Comparison of ENCODE assay signal across 8 mouse cellular contexts in the genomic region with DNA sequence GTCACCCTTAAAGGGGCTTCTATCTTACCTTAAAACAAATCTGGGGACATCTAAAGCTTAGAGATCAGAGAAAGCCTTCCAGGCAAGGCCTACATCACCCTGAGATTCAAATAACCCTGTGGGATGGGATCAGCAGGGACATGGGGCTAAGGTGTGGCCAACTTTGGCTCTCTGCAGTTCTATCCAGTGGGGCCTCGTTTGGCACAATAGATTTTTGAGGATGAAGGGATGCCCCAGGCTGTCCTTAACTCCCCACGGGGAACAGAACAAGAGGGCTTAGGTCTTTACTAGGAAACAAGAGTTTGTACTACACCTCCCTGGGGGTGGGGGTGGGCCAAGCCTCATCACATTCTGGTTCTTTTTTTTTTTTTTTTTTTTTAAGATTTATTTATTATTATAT. TPM values are rescaled to one million over a fixed set of nuclear protein-coding genes. Genes with fewer than 3 reads are reported as not detected.
DNase-seq lines count a peak whose midpoint lies in the region; ATAC-seq lines count a peak whose summit lies in the region.

No protein-coding gene starts in this region.

- H3K27me3 ChIP-seq in heart, embryonic 11.5 days (ENCODE audit: control insufficient read depth, insufficient read depth, low read length) = no peaks in the 10 kb centered on the region
- H3K27me3 ChIP-seq in liver, embryonic 11.5 days (replicated peaks; ENCODE audit: control insufficient read depth, insufficient read depth, low read length) = no peaks in the 10 kb centered on the region
- no peaks in the 10 kb centered on the region for H3K27me3 ChIP-seq in intestine, embryonic 16.5 days (replicated peaks; ENCODE audit: control insufficient read depth, insufficient read depth, low read length)

- H3K4me3 ChIP-seq in heart, embryonic 11.5 days (ENCODE audit: low read depth, low read length) = no peak overlapping the region
- H3K4me3 ChIP-seq in liver, embryonic 11.5 days (ENCODE audit: low read depth, low read length) = no peak overlapping the region
- H3K4me3 ChIP-seq in intestine, embryonic 16.5 days (ENCODE audit: low read length) = no peak overlapping the region

- intact Hi-C loops in heart, postnatal 25 days (cut with DNase I) = no loop called here

- peaks cover 10% of the 10 kb centered on the region; the same call in 1 of the 2 replicates for H3K36me3 ChIP-seq in heart, embryonic 11.5 days (ENCODE audit: control insufficient read depth, insufficient read depth, low read length)
- H3K36me3 ChIP-seq in liver, embryonic 11.5 days (ENCODE audit: control insufficient read depth, insufficient read depth, low read length) = peaks cover 13% of the 10 kb centered on the region
- peaks cover 6% of the 10 kb centered on the region; the same call in 1 of the 2 replicates for H3K36me3 ChIP-seq in intestine, embryonic 16.5 days (ENCODE audit: control insufficient read depth, insufficient read depth, low read length)

- peak overlapping the region; percentile 2; the same call in 1 of the 2 replicates for H3K4me2 ChIP-seq in heart, embryonic 11.5 days
- H3K4me2 ChIP-seq in liver, embryonic 11.5 days = no peak overlapping the region
- H3K4me2 ChIP-seq in intestine, embryonic 16.5 days (ENCODE audit: low read depth, low read length) = no peak overlapping the region

- H3K27ac ChIP-seq in heart, embryonic 11.5 days (ENCODE audit: low read depth, low read length) = peak overlapping the region; percentile 75
- peak overlapping the region; percentile 49; the same call in 1 of the 2 replicates for H3K27ac ChIP-seq in liver, embryonic 11.5 days (ENCODE audit: low read depth, low read length)
- 0 out of 2 replicates have a peak overlapping the region, but pooled peaks have one; percentile 39 for H3K27ac ChIP-seq in intestine, embryonic 16.5 days (ENCODE audit: low read length)

- 23% methylated on average over 2 of the region's 2 CpGs for WGBS in heart, embryonic 11.5 days (ENCODE audit: insufficient replicate concordance)
- 59% methylated on average over 2 of the region's 2 CpGs for WGBS in liver, embryonic 11.5 days
- WGBS in intestine, embryonic 16.5 days = 46% methylated on average over 2 of the region's 2 CpGs

- no peak for ATAC-seq in heart, embryonic 11.5 days (replicated peaks; ENCODE audit: insufficient number of reproducible peaks, low FRiP score, low TSS enrichment)
- ATAC-seq in liver, embryonic 11.5 days (replicated peaks; ENCODE audit: low FRiP score) = no peak
- no peak for ATAC-seq in intestine, embryonic 16.5 days

- H3K9ac ChIP-seq in heart, embryonic 11.5 days (ENCODE audit: low read depth, low read length) = peak overlapping the region; percentile 58; the same call in 1 of the 2 replicates
- no peak overlapping the region for H3K9ac ChIP-seq in liver, embryonic 11.5 days (ENCODE audit: low read depth, low read length)
- no peak overlapping the region for H3K9ac ChIP-seq in intestine, embryonic 16.5 days (ENCODE audit: low read depth, low read length)

- no peak for DNase-seq in heart, postnatal 25 days (ENCODE audit: low spot score)
- DNase-seq in liver, embryonic 11.5 days (ENCODE audit: low spot score) = no peak
- no peak for DNase-seq in liver
- DNase-seq in NIH3T3 (ENCODE audit: low read depth) = peak; percentile 58
- DNase-seq in c-Kit-positive CD71-positive TER-119-positive erythroid progenitor cells, embryonic 14.5 days (ENCODE audit: low spot score) = no peak
- DNase-seq in cerebellum, postnatal 25 days = no peak

- no peaks in the 10 kb centered on the region for H3K9me3 ChIP-seq in heart, embryonic 11.5 days (replicated peaks; ENCODE audit: control insufficient read depth, low read length)
- H3K9me3 ChIP-seq in liver, embryonic 11.5 days (ENCODE audit: control insufficient read depth, low read length) = no peaks in the 10 kb centered on the region
- H3K9me3 ChIP-seq in intestine, embryonic 16.5 days (ENCODE audit: control insufficient read depth, low read length) = no peaks in the 10 kb centered on the region

- H3K4me1 ChIP-seq in heart, embryonic 11.5 days (ENCODE audit: control insufficient read depth, insufficient read depth, low read length) = peaks cover 37% of the 10 kb centered on the region
- peaks cover 21% of the 10 kb centered on the region for H3K4me1 ChIP-seq in liver, embryonic 11.5 days (replicated peaks; ENCODE audit: control insufficient read depth, insufficient read depth, low read length)
- H3K4me1 ChIP-seq in intestine, embryonic 16.5 days (ENCODE audit: control insufficient read depth, insufficient read depth, low read length) = peaks cover 36% of the 10 kb centered on the region

RNA-seq across cellular contexts. Expression of a gene that starts 19.5 kb away (rescaled TPM):
- polyA plus RNA-seq in heart, embryonic 11.5 days (2014; fragmentation: Nextera tagmentation; extraction: Ambion mirVana) = 63.6 and 72.6 TPM in 2 replicates
- total RNA-seq in heart, postnatal 25 days (2021) = 100 to 1,000 TPM; 149 TPM
- polyA plus RNA-seq in liver, embryonic 11.5 days (2014; fragmentation: Nextera tagmentation; extraction: Ambion mirVana) = 104 and 111 TPM in 2 replicates
- 90.5 and 92.5 TPM in 2 replicates for polyA plus RNA-seq in intestine, embryonic 16.5 days (2015; fragmentation: Nextera tagmentation; extraction: Ambion mirVana)

RNA-seq across cellular contexts. Expression of a gene that starts 19.6 kb away (rescaled TPM):
- polyA plus RNA-seq in heart, embryonic 11.5 days (2014; fragmentation: Nextera tagmentation; extraction: Ambion mirVana) = 9.5 and 10.6 TPM in 2 replicates
- total RNA-seq in heart, postnatal 25 days (2021) = 10 to 100 TPM in 1 of 2 experiments, 1 to 10 TPM in 1; 9.8 to 12.0 TPM
- polyA plus RNA-seq in liver, embryonic 11.5 days (2014; fragmentation: Nextera tagmentation; extraction: Ambion mirVana) = 9.3 and 9.4 TPM in 2 replicates
- 13.5 and 13.6 TPM in 2 replicates for polyA plus RNA-seq in intestine, embryonic 16.5 days (2015; fragmentation: Nextera tagmentation; extraction: Ambion mirVana)

RNA-seq across cellular contexts. Expression of a gene that starts 20.3 kb away (rescaled TPM):
- polyA plus RNA-seq in heart, embryonic 11.5 days (2014; fragmentation: Nextera tagmentation; extraction: Ambion mirVana) = 12.1 and 12.4 TPM in 2 replicates
- total RNA-seq in heart, postnatal 25 days (2021) = 10 to 100 TPM; 12.6 to 16.1 TPM
- 17.4 and 18.7 TPM in 2 replicates for polyA plus RNA-seq in liver, embryonic 11.5 days (2014; fragmentation: Nextera tagmentation; extraction: Ambion mirVana)
- 29.2 and 30.5 TPM in 2 replicates for polyA plus RNA-seq in intestine, embryonic 16.5 days (2015; fragmentation: Nextera tagmentation; extraction: Ambion mirVana)

RNA-seq across cellular contexts. Expression of a gene that starts 34.5 kb away (rescaled TPM):
- polyA plus RNA-seq in heart, embryonic 11.5 days (2014; fragmentation: Nextera tagmentation; extraction: Ambion mirVana) = 119 and 134 TPM in 2 replicates
- total RNA-seq in heart, postnatal 25 days (2021) = 100 to 1,000 TPM; 129 to 141 TPM
- 110 and 116 TPM in 2 replicates for polyA plus RNA-seq in liver, embryonic 11.5 days (2014; fragmentation: Nextera tagmentation; extraction: Ambion mirVana)
- polyA plus RNA-seq in intestine, embryonic 16.5 days (2015; fragmentation: Nextera tagmentation; extraction: Ambion mirVana) = 79.4 and 86.8 TPM in 2 replicates

RNA-seq across cellular contexts. Expression of a gene that starts 59.8 kb away (rescaled TPM):
- 53.1 and 58.3 TPM in 2 replicates for polyA plus RNA-seq in heart, embryonic 11.5 days (2014; fragmentation: Nextera tagmentation; extraction: Ambion mirVana)
- 1 to 10 TPM; 2.4 to 2.7 TPM for total RNA-seq in heart, postnatal 25 days (2021)
- polyA plus RNA-seq in liver, embryonic 11.5 days (2014; fragmentation: Nextera tagmentation; extraction: Ambion mirVana) = 85.6 and 92.2 TPM in 2 replicates
- 35.3 and 45.9 TPM in 2 replicates for polyA plus RNA-seq in intestine, embryonic 16.5 days (2015; fragmentation: Nextera tagmentation; extraction: Ambion mirVana)
